Mouse (Mus musculus): Measurements from ENCODE around the gene Vps29.
A peak's percentile ranks its signal among the peaks of the same experiment; 100 is the strongest.

The Vps29 gene

GRCm38 (mm10) chr5:122399871-122400270 is 45.7 kb downstream of the Vps29 start:
- no peak for DNase-seq (ENCODE audit: low spot score)

GRCm38 (mm10) chr5:122400628-122401302 is 46.6 kb downstream of the Vps29 start:
- no peak for DNase-seq (ENCODE audit: low spot score)

GRCm38 (mm10) chr5:122401303-122401640 is 47.1 kb downstream of the Vps29 start:
- peak; percentile 77 for DNase-seq (ENCODE audit: low spot score)

GRCm38 (mm10) chr5:122402160-122402559 is 48.0 kb downstream of the Vps29 start:
- DNase-seq (ENCODE audit: low spot score) = no peak

- DNase-seq (ENCODE audit: low spot score) = no peak
Measured at GRCm38 (mm10) chr5:122402772-122403171, 48.6 kb downstream of the Vps29 start.

- no peak for DNase-seq (ENCODE audit: low spot score)
Measured at GRCm38 (mm10) chr5:122403362-122403761, 49.2 kb downstream of the Vps29 start.

- no peak for DNase-seq (ENCODE audit: low spot score)
Measured at GRCm38 (mm10) chr5:122405537-122405936, 51.4 kb downstream of the Vps29 start.

- DNase-seq (ENCODE audit: low spot score) = peak; percentile 13
Measured at GRCm38 (mm10) chr5:122409692-122410645, 55.8 kb downstream of the Vps29 start.

GRCm38 (mm10) chr5:122411892-122412291 is 57.7 kb downstream of the Vps29 start:
- DNase-seq (ENCODE audit: low spot score) = no peak

- no peak for DNase-seq (ENCODE audit: low spot score)
Measured at GRCm38 (mm10) chr5:122412826-122413225, 58.7 kb downstream of the Vps29 start.

- no peak for DNase-seq (ENCODE audit: low spot score)
Measured at GRCm38 (mm10) chr5:122414351-122414750, 60.2 kb downstream of the Vps29 start.

Data from retina, embryonic 14.5 days (tissue).